Mouse (Mus musculus) c-Kit-positive CD71-negative TER-119-negative erythroid progenitor cells, embryonic 14.5 days (primary cell): ENCODE results near the gene Slc35a3.
A peak's percentile ranks its signal among the peaks of the same experiment; 100 is the strongest.
"Not testable (repeated sequence)": the region's sequence is repeated elsewhere in the genome, so short reads cannot be mapped to it uniquely, and the experiment has no call there.

Experiments used
- DNase-seq: peaks from one replicate; pipeline ENCODE4 v3.0.0-alpha.2; 2013; ENCODE audit warnings: low read depth

The Slc35a3 gene

GRCm38 (mm10) chr3:116698786-116699185 lies 13.8 kb downstream of the Slc35a3 start:
- DNase-seq = no peak

GRCm38 (mm10) chr3:116695666-116695985 lies 17.0 kb downstream of the Slc35a3 start:
- DNase-seq = no peak

GRCm38 (mm10) chr3:116694955-116695665 lies 17.5 kb downstream of the Slc35a3 start:
- no peak for DNase-seq

GRCm38 (mm10) chr3:116694312-116694711 lies 18.3 kb downstream of the Slc35a3 start:
- DNase-seq = no peak

- no peak for DNase-seq
Measured at GRCm38 (mm10) chr3:116681160-116681559, 31.5 kb downstream of the Slc35a3 start, which contains the start of gene Gm43191. Gene Gm43191 (minus strand): TSS chr3:116681260.

- not testable (repeated sequence) for DNase-seq
Measured at GRCm38 (mm10) chr3:116664281-116664680, 48.4 kb downstream of the Slc35a3 start.

- peak; percentile 89 for DNase-seq
Measured at GRCm38 (mm10) chr3:116662463-116662863, 50.2 kb downstream of the Slc35a3 start, which contains the start of gene Mfsd14a. Gene Mfsd14a (minus strand): TSS chr3:116662677.

- DNase-seq = no peak
Measured at GRCm38 (mm10) chr3:116661870-116662414, 50.7 kb downstream of the Slc35a3 start.

GRCm38 (mm10) chr3:116661288-116661869 lies 51.3 kb downstream of the Slc35a3 start:
- DNase-seq = no peak

- DNase-seq = no peak
Measured at GRCm38 (mm10) chr3:116659856-116660430, 52.7 kb downstream of the Slc35a3 start.

- DNase-seq = no peak
Measured at GRCm38 (mm10) chr3:116658928-116659565, 53.6 kb downstream of the Slc35a3 start.

- no peak for DNase-seq
Measured at GRCm38 (mm10) chr3:116656184-116656965, 56.3 kb downstream of the Slc35a3 start.

- not testable (repeated sequence) for DNase-seq
Measured at GRCm38 (mm10) chr3:116654051-116654450, 58.6 kb downstream of the Slc35a3 start.

GRCm38 (mm10) chr3:116653278-116653945 lies 59.2 kb downstream of the Slc35a3 start:
- DNase-seq = no peak

- DNase-seq = no peak
Measured at GRCm38 (mm10) chr3:116652033-116652446, 60.6 kb downstream of the Slc35a3 start.

GRCm38 (mm10) chr3:116650698-116651097 lies 61.9 kb downstream of the Slc35a3 start:
- DNase-seq = no peak

- no peak for DNase-seq
Measured at GRCm38 (mm10) chr3:116648805-116649204, 63.8 kb downstream of the Slc35a3 start.

GRCm38 (mm10) chr3:116646387-116646786 lies 66.2 kb downstream of the Slc35a3 start:
- no peak for DNase-seq

GRCm38 (mm10) chr3:116642373-116642772 lies 70.3 kb downstream of the Slc35a3 start:
- DNase-seq = no peak

- no peak for DNase-seq
Measured at GRCm38 (mm10) chr3:116641811-116642371, 70.7 kb downstream of the Slc35a3 start.

- DNase-seq = no peak
Measured at GRCm38 (mm10) chr3:116640024-116640423, 72.6 kb downstream of the Slc35a3 start.
